Mouse (Mus musculus) liver, embryonic 15.5 days (tissue): ENCODE measurements around the gene Olfr395. TPM values are rescaled to one million over a fixed set of nuclear protein-coding genes. Genes with fewer than 3 reads are reported as not detected.
"Not testable (repeated sequence)": the region's sequence is repeated elsewhere in the genome, so short reads cannot be mapped to it uniquely, and the experiment has no call there.

Source experiments
- ATAC-seq: fragments of 200-750 bp; cut with Nextera tagmentation; 2 replicates; pipeline ENCODE4 v1.8.0; 2017; ENCODE audit warnings: moderate number of reproducible peaks, mild to moderate bottlenecking, moderate library complexity; ENCODE audit not compliant: insufficient read depth
- H3K27ac ChIP-seq: fragments of 300-500 bp; sonication (generic); replicated peaks from 2 replicates; pipeline ENCODE4 v1.5.1; 2015; ENCODE audit warnings: mild to moderate bottlenecking, inconsistent platforms
- H3K27me3 ChIP-seq: fragments of 300-500 bp; sonication (generic); 2 replicates; pipeline ENCODE4 v1.6.1; 2015; ENCODE audit warnings: mild to moderate bottlenecking, inconsistent platforms
- H3K36me3 ChIP-seq: fragments of 300-500 bp; sonication (generic); replicated peaks from 2 replicates; pipeline ENCODE4 v1.6.1; 2015; ENCODE audit warnings: moderate library complexity, mild to moderate bottlenecking, inconsistent platforms
- H3K4me1 ChIP-seq: fragments of 300-500 bp; sonication (generic); replicated peaks from 2 replicates; pipeline ENCODE4 v1.6.1; 2015; ENCODE audit warnings: inconsistent platforms
- H3K4me2 ChIP-seq: fragments of 300-500 bp; sonication (generic); 2 replicates; pipeline ENCODE4 v1.6.1; 2015; ENCODE audit warnings: moderate library complexity, mild to moderate bottlenecking, inconsistent platforms
- H3K4me3 ChIP-seq: fragments of 300-500 bp; sonication (generic); replicated peaks from 2 replicates; pipeline ENCODE4 v1.5.1; 2015; ENCODE audit warnings: mild to moderate bottlenecking, inconsistent platforms
- H3K9ac ChIP-seq: fragments of 300-500 bp; sonication (generic); 2 replicates; pipeline ENCODE4 v1.6.1; 2015; ENCODE audit warnings: moderate library complexity, mild to moderate bottlenecking, inconsistent platforms
- H3K9me3 ChIP-seq: fragments of 300-500 bp; sonication (generic); replicated peaks from 2 replicates; pipeline ENCODE4 v1.6.1; 2016; ENCODE audit warnings: inconsistent platforms
- WGBS: fragments of 180-500 bp; shearing (Covaris S2); methylation state at CpG from one replicate; pipeline ENCODE4 v1.1.7; 2015; ENCODE audit warnings: mixed read lengths; ENCODE audit not compliant: insufficient replicate concordance; 5-methylcytosine and 5-hydroxymethylcytosine counted together
- polyA plus RNA-seq: library from polyadenylated mRNA; unstranded; fragments of >200 nt; fragmentation: Nextera tagmentation; extraction: Ambion mirVana; gene quantifications from 2 replicates; pipeline ENCODE4 v1.2.1, GENCODE M21; 2015

The Olfr395 gene
- not detected in 2 replicates for polyA plus RNA-seq

GRCm38 (mm10) chr11:73909199-73909598, at the start of gene Olfr395:
Gene Olfr395 (minus strand): TSS chr11:73909299.
- not testable (repeated sequence) for H3K27ac ChIP-seq, H3K27me3 ChIP-seq, H3K4me2 ChIP-seq, H3K36me3 ChIP-seq, H3K9ac ChIP-seq, ATAC-seq, H3K9me3 ChIP-seq, H3K4me1 ChIP-seq, H3K4me3 ChIP-seq
- 50% methylated on average over 4 of the region's 4 CpGs for WGBS

- no peak for ATAC-seq
- no peaks in the 10 kb centered on the region for H3K9me3 ChIP-seq
Measured at GRCm38 (mm10) chr11:73936377-73936776, 27.3 kb upstream of the Olfr395 start, which contains the start of gene Olfr23. Gene Olfr23 (plus strand): TSS chr11:73936677.

GRCm38 (mm10) chr11:73890671-73891070, 18.4 kb downstream of the Olfr395 start, which contains the start of gene Olfr394:
Gene Olfr394 (minus strand): TSS chr11:73890771.
- 63% methylated on average over 1 of the region's 1 CpGs for WGBS
- H3K27me3 ChIP-seq, result no peaks in the 10 kb centered on the region
- H3K4me2 ChIP-seq, result no peak within 1 kb of the TSS
- no peak for ATAC-seq
- H3K4me3 ChIP-seq, result no peak within 1 kb of the TSS
- no peaks in the 10 kb centered on the region for H3K9me3 ChIP-seq
- no peak within 1 kb of the TSS for H3K9ac ChIP-seq
- no peaks in the 10 kb centered on the region for H3K4me1 ChIP-seq
- H3K36me3 ChIP-seq, result no peaks in the 10 kb centered on the region
- H3K27ac ChIP-seq, result no peak within 1 kb of the TSS

More at GRCm38 (mm10) chr11:73936377-73936776, 27.3 kb upstream of the Olfr395 start, which contains the start of gene Olfr23:
- no peak within 1 kb of the TSS for H3K27ac ChIP-seq
- no peaks in the 10 kb centered on the region for H3K36me3 ChIP-seq
- no peak within 1 kb of the TSS for H3K4me2 ChIP-seq
- H3K9ac ChIP-seq, result no peak within 1 kb of the TSS
- no peak within 1 kb of the TSS for H3K4me3 ChIP-seq
- no peaks in the 10 kb centered on the region for H3K27me3 ChIP-seq
- H3K4me1 ChIP-seq, result no peaks in the 10 kb centered on the region

Other genes starting within 250 kb of the Olfr395 start
- not detected in 2 replicates for gene Zfp735, start 220.5 kb downstream of the Olfr395 start, polyA plus RNA-seq
- gene Olfr389, start 128.6 kb downstream of the Olfr395 start, polyA plus RNA-seq, result not detected in 2 replicates
- gene Olfr390, start 126.3 kb downstream of the Olfr395 start, polyA plus RNA-seq, result not detected in 2 replicates
- gene Olfr391-ps, start 106.2 kb downstream of the Olfr395 start, polyA plus RNA-seq, result not detected in 2 replicates
- gene Olfr392, start 92.2 kb downstream of the Olfr395 start, polyA plus RNA-seq, result not detected in 2 replicates
- gene Olfr393, start 57.8 kb downstream of the Olfr395 start, polyA plus RNA-seq, result not detected in 2 replicates
- not detected in 2 replicates for gene Olfr394, start 18.5 kb downstream of the Olfr395 start, polyA plus RNA-seq
- not detected in 2 replicates for gene Olfr23, start 27.4 kb upstream of the Olfr395 start, polyA plus RNA-seq
- gene Olfr397, start 51.5 kb upstream of the Olfr395 start, polyA plus RNA-seq, result not detected in 2 replicates
- gene Olfr398, start 81.1 kb upstream of the Olfr395 start, polyA plus RNA-seq, result not detected in 2 replicates
- gene Olfr139, start 147.3 kb upstream of the Olfr395 start, polyA plus RNA-seq, result not detected in 2 replicates
- gene Olfr399, start 147.3 kb upstream of the Olfr395 start, polyA plus RNA-seq, result not detected in 2 replicates
- not detected in 2 replicates for gene Zfp616, start 160.7 kb upstream of the Olfr395 start, polyA plus RNA-seq
- not detected in 2 replicates for gene Olfr401, start 204.4 kb upstream of the Olfr395 start, polyA plus RNA-seq
- not detected in 2 replicates for gene Olfr402, start 244.2 kb upstream of the Olfr395 start, polyA plus RNA-seq